Mouse (Mus musculus): Measurements from ENCODE around the gene Efcab5. TPM values are rescaled to one million over a fixed set of nuclear protein-coding genes. Genes with fewer than 3 reads are reported as not detected.

The Efcab5 gene
- total and polyA plus RNA-seq, 3 experiments = 0.20 to 0.52 (median 0.45) TPM

- Histone ChIP-seq H3K4me1 (ENCODE audit: control insufficient read depth, insufficient read depth, low read length) (peaks cover 3% of the 10 kb centered on the region), H3K9ac (ENCODE audit: low read depth, low read length) (no peak overlapping the region), H3K27me3 (ENCODE audit: control insufficient read depth, insufficient read depth, low read length) (no peaks in the 10 kb centered on the region), H3K79me2 (replicated peaks; ENCODE audit: control insufficient read depth, insufficient read depth, low read length) (no peaks in the 10 kb centered on the region), H3K36me3 (ENCODE audit: control insufficient read depth, insufficient read depth, low read length) (no peaks in the 10 kb centered on the region), H3K4me3 (no peak overlapping the region), H3K27ac (no peak overlapping the region)
- intact Hi-C loops (cut with DNase I) = no loop called here
- TF ChIP-seq CTCF (IDR thresholded peaks at IDR 0.05) (no peak), POLR2A (IDR thresholded peaks at IDR 0.05; ENCODE audit: insufficient read depth, low read depth, low read length) (no peak), EP300 (IDR thresholded peaks at IDR 0.05; ENCODE audit: insufficient read depth, low read depth, low read length) (no peak)
- DNase-seq = no peak
- 87% methylated on average over 2 of the region's 2 CpGs for WGBS
These were observed 40.0 kb downstream of the Efcab5 start for GRCm38 (mm10) chr11:77148774-77149173.

- DNase-seq = no peak
- 98% methylated on average over 3 of the region's 3 CpGs for WGBS
- no peak overlapping the region for H3K9ac ChIP-seq (ENCODE audit: low read depth, low read length)
- no peak overlapping the region for H3K27ac ChIP-seq
- TF ChIP-seq CTCF (IDR thresholded peaks at IDR 0.05) (no peak), EP300 (IDR thresholded peaks at IDR 0.05; ENCODE audit: insufficient read depth, low read depth, low read length) (no peak), POLR2A (IDR thresholded peaks at IDR 0.05; ENCODE audit: insufficient read depth, low read depth, low read length) (no peak)
- no peaks in the 10 kb centered on the region for H3K79me2 ChIP-seq (replicated peaks; ENCODE audit: control insufficient read depth, insufficient read depth, low read length)
- no peaks in the 10 kb centered on the region for H3K27me3 ChIP-seq (ENCODE audit: control insufficient read depth, insufficient read depth, low read length)
- H3K4me3 ChIP-seq = no peak overlapping the region
- peaks cover 3% of the 10 kb centered on the region for H3K4me1 ChIP-seq (ENCODE audit: control insufficient read depth, insufficient read depth, low read length)
- H3K36me3 ChIP-seq (ENCODE audit: control insufficient read depth, insufficient read depth, low read length) = no peaks in the 10 kb centered on the region
- intact Hi-C loops (cut with DNase I) = no loop called here
These were observed 41.0 kb downstream of the Efcab5 start for GRCm38 (mm10) chr11:77147753-77148152.

GRCm38 (mm10) chr11:77145423-77145822 is 43.3 kb downstream of the Efcab5 start:
- Histone ChIP-seq H3K4me1 (ENCODE audit: control insufficient read depth, insufficient read depth, low read length) (peaks cover 3% of the 10 kb centered on the region), H3K4me3 (no peak overlapping the region), H3K27ac (no peak overlapping the region), H3K27me3 (ENCODE audit: control insufficient read depth, insufficient read depth, low read length) (no peaks in the 10 kb centered on the region), H3K9ac (ENCODE audit: low read depth, low read length) (no peak overlapping the region), H3K79me2 (replicated peaks; ENCODE audit: control insufficient read depth, insufficient read depth, low read length) (no peaks in the 10 kb centered on the region), H3K36me3 (ENCODE audit: control insufficient read depth, insufficient read depth, low read length) (no peaks in the 10 kb centered on the region)
- intact Hi-C loops (cut with DNase I) = no loop called here
- 32% methylated on average over 4 of the region's 4 CpGs for WGBS
- TF ChIP-seq POLR2A (IDR thresholded peaks at IDR 0.05; ENCODE audit: insufficient read depth, low read depth, low read length) (no peak), CTCF (IDR thresholded peaks at IDR 0.05) (no peak), EP300 (IDR thresholded peaks at IDR 0.05; ENCODE audit: insufficient read depth, low read depth, low read length) (no peak)
- no peak for DNase-seq

- no peaks in the 10 kb centered on the region for H3K36me3 ChIP-seq (ENCODE audit: control insufficient read depth, insufficient read depth, low read length)
- H3K27ac ChIP-seq = no peak overlapping the region
- no peak overlapping the region for H3K4me3 ChIP-seq
- DNase-seq = no peak
- intact Hi-C loops (cut with DNase I) = no loop called here
- TF ChIP-seq EP300 (IDR thresholded peaks at IDR 0.05; ENCODE audit: insufficient read depth, low read depth, low read length) (no peak), CTCF (IDR thresholded peaks at IDR 0.05) (no peak), POLR2A (IDR thresholded peaks at IDR 0.05; ENCODE audit: insufficient read depth, low read depth, low read length) (no peak)
- H3K4me1 ChIP-seq (ENCODE audit: control insufficient read depth, insufficient read depth, low read length) = peaks cover 3% of the 10 kb centered on the region
- no peaks in the 10 kb centered on the region for H3K27me3 ChIP-seq (ENCODE audit: control insufficient read depth, insufficient read depth, low read length)
- WGBS = 78% methylated on average over 6 of the region's 6 CpGs
- no peak overlapping the region for H3K9ac ChIP-seq (ENCODE audit: low read depth, low read length)
- no peaks in the 10 kb centered on the region for H3K79me2 ChIP-seq (replicated peaks; ENCODE audit: control insufficient read depth, insufficient read depth, low read length)
These were observed 46.8 kb downstream of the Efcab5 start for GRCm38 (mm10) chr11:77141938-77142337.

GRCm38 (mm10) chr11:77139976-77140375 is 48.8 kb downstream of the Efcab5 start:
- intact Hi-C loops (cut with DNase I) = no loop called here
- no peaks in the 10 kb centered on the region for H3K4me1 ChIP-seq (ENCODE audit: control insufficient read depth, insufficient read depth, low read length)
- H3K4me3 ChIP-seq = no peak overlapping the region
- no peaks in the 10 kb centered on the region for H3K27me3 ChIP-seq (ENCODE audit: control insufficient read depth, insufficient read depth, low read length)
- DNase-seq = no peak
- WGBS = 81% methylated on average over 6 of the region's 6 CpGs
- H3K27ac ChIP-seq = no peak overlapping the region
- no peaks in the 10 kb centered on the region for H3K79me2 ChIP-seq (replicated peaks; ENCODE audit: control insufficient read depth, insufficient read depth, low read length)
- no peak overlapping the region for H3K9ac ChIP-seq (ENCODE audit: low read depth, low read length)
- TF ChIP-seq POLR2A (IDR thresholded peaks at IDR 0.05; ENCODE audit: insufficient read depth, low read depth, low read length) (no peak), CTCF (IDR thresholded peaks at IDR 0.05) (no peak), EP300 (IDR thresholded peaks at IDR 0.05; ENCODE audit: insufficient read depth, low read depth, low read length) (no peak)
- H3K36me3 ChIP-seq (ENCODE audit: control insufficient read depth, insufficient read depth, low read length) = no peaks in the 10 kb centered on the region

- Histone ChIP-seq H3K27me3 (ENCODE audit: control insufficient read depth, insufficient read depth, low read length) (no peaks in the 10 kb centered on the region), H3K9ac (ENCODE audit: low read depth, low read length) (no peak overlapping the region), H3K27ac (no peak overlapping the region), H3K4me1 (ENCODE audit: control insufficient read depth, insufficient read depth, low read length) (no peaks in the 10 kb centered on the region), H3K36me3 (ENCODE audit: control insufficient read depth, insufficient read depth, low read length) (no peaks in the 10 kb centered on the region), H3K4me3 (no peak overlapping the region), H3K79me2 (replicated peaks; ENCODE audit: control insufficient read depth, insufficient read depth, low read length) (no peaks in the 10 kb centered on the region)
- DNase-seq = no peak
- TF ChIP-seq CTCF (IDR thresholded peaks at IDR 0.05) = peak; percentile 17; the same call in 1 of the 2 replicates
- TF ChIP-seq POLR2A (IDR thresholded peaks at IDR 0.05; ENCODE audit: insufficient read depth, low read depth, low read length) = no peak
- intact Hi-C loops (cut with DNase I) = no loop called here
- 95% methylated on average over 4 of the region's 4 CpGs for WGBS
These were observed 55.3 kb downstream of the Efcab5 start for GRCm38 (mm10) chr11:77133450-77133849.
